Mouse (Mus musculus) gastrocnemius, postnatal 14 days (tissue): ENCODE data around the gene Pcdh9. TPM values are rescaled to one million over a fixed set of nuclear protein-coding genes. Genes with fewer than 3 reads are reported as not detected.

Experiments
- DNase-seq: peaks from one replicate; pipeline ENCODE4 v3.0.0; 2021; ENCODE audit warnings: mixed read lengths
- intact Hi-C: fragments of 180-260 bp; cut with DNase I; formaldehyde crosslinking; loops from one replicate; pipeline ENCODE4 v1.15.1; 2025; ENCODE audit warnings: low total_unique reads
- total RNA-seq, 2 experiments: library from RNA; stranded (reverse); gene quantifications; 2 replicates each; pipeline ENCODE4 v1.2.3; 2021

Pcdh9 gene
- total RNA-seq, 2 experiments from 2014 or later = 0.84 to 2.1 TPM

DNA sequence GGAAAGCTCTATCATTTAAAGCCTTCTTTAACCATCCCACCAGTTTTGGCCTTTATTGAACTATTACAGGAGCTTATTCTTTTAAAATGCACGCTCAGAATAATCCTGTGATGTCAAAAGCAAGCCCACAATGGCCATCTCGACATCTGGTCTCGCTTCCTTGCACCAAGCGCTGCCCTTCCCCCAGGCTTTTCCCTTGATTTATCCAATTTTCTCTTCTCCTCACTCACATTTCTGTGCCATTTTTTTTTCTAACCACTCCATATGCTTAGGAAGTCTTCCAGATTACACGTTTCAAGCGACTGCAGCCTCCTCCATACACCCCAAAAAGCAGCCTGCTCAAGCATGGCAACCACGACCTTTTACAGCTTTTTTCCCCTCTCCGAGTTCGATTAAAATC, 269.3 kb downstream of the Pcdh9 start:
- no peak for DNase-seq
- intact Hi-C loops = no loop called here

DNA sequence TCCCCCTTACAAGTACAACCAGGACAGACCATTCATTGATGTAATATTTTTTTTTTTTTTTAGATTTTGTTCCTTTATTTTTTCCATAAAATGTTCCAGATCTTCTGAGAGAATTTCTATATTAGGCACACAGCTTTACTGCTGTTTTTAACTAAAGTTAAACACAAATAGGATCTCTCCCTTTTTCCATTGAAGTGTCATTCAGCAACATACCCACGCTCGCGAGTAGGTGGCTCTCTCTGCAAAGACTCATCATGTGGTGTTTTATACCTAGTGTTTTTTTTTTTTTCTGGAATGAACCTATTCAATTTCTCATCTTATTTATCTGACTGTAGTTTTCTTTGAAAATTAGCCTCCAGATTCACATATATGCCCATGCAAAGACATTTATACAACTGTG, 282.9 kb downstream of the Pcdh9 start:
- intact Hi-C loops = no loop called here
- DNase-seq = no peak

DNA sequence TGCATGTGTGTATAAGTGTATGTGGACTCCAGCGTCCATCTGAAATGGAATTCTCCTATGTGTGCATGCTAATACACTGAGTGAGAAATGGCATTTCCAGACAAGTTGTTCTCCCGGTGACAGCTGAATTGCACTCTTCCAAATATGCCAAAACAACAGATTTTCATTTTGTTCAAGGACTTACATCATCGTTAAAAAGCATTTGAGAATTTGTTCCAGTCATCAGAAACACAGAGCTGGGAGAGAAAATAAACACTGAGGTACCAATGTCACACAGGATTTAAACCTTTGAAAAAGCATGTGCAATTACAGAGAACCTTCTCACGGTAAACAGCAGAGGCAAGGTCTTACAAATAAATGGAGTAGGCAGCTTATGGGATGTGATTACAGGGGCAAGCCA, 290.5 kb downstream of the Pcdh9 start:
- DNase-seq = no peak
- intact Hi-C loops = no loop called here

DNA sequence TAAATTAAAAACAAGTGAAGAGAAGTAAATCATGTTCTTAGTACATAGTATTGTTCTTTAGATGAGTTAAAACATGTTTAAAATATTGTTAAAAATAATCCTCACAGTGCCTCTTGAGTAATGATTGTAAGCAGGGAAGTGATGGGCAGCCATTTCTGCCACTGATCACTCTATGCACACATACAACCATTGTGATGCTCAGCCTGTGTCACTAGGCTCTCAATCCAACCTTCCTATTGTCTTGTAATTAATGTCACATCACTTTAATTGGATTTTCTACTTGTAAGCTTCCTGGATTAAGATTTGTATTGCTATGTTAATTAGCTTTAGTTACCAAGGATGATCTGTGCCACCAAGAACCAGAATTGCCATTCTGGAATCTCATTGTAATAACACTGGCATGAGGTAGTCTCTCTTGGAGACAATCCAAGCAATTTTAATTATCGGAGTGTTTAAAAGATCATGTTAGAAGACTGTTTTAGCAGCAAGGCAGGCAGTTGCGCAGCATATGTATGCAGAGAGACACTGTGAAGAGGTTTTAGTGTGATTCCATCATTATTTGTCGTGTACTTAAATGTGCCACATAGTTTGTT, 305.0 kb downstream of the Pcdh9 start:
- intact Hi-C loops = no loop called here
- DNase-seq = no peak

DNA sequence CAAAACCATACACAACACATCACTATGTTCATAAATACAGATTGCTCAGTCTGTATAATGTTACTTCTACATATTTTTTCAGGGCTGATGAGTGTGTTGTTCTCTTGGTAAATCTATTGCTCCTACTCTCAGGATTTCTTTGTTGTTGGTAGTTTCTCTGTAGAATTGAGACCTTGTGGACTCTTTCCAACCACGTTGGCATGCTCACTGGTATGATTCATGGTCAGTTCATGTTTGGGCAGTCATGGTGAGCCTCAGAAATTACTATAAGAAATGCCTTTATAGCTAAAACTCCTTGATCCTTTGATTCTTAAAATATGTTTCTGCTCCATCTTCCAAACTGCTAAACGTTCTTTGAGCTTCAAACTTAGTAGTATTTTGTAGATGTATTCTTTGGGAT, 326.1 kb downstream of the Pcdh9 start:
- intact Hi-C loops = no loop called here
- no peak for DNase-seq

DNA sequence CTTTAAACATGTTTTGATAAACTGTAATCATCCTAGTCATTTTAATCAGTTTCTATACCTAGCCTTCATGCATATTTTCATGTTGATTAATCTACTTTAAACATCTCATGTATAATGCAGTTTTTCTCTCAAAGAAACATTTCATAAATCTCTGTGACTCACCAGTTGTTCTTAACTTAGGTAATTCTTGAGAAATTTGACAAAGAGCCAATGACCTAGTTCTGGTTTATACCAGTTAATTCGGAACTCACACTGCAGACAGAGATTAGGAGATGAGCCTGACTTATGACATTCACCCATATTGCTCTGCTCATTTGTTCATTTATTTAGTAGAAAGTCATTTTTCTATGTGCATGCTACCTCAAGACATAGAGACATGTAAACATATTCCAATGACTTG, 328.9 kb downstream of the Pcdh9 start:
- intact Hi-C loops = no loop called here

DNA sequence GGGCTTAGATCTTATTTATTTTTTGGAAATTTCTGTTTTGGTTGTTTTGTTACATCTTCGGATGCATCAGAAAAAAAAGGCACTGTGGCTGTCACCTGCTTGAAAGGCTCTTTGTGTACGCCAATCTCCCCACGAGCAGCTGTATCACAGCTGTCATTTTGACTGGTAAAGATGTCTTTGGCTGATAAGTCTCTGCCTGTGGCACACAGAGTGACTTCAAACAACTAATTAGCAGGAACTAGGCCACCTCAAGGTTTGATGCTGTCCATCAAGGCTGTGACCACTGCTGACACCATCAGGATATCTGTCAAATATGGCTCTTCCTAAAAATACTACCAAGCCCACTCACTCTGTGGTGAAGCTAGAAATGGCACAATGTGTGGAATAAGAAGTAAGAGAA, 336.7 kb downstream of the Pcdh9 start:
- intact Hi-C loops = no loop called here
- no peak for DNase-seq

More for the DNA sequence above, 328.9 kb downstream of the Pcdh9 start:
- DNase-seq = no peak

DNA sequence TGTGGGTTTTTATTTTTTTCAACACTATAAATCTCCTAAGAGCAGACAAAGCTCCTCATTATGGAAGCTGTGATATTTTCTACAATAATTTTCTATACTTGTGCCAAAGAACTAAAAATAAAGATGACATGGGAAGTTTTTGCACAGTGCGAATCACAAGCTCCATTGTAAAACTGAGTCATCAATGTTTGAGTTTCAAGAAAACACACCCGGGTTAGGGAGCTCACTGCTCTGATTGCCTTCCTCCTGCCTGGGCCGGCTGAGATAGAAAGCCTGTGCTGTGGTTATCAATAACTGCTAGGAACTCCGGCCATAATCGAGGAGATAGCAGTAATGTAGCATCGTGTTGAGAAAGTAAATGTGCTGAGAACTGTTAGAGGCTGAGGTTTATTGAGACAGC, 344.9 kb downstream of the Pcdh9 start:
- no peak for DNase-seq
- intact Hi-C loops = no loop called here

DNA sequence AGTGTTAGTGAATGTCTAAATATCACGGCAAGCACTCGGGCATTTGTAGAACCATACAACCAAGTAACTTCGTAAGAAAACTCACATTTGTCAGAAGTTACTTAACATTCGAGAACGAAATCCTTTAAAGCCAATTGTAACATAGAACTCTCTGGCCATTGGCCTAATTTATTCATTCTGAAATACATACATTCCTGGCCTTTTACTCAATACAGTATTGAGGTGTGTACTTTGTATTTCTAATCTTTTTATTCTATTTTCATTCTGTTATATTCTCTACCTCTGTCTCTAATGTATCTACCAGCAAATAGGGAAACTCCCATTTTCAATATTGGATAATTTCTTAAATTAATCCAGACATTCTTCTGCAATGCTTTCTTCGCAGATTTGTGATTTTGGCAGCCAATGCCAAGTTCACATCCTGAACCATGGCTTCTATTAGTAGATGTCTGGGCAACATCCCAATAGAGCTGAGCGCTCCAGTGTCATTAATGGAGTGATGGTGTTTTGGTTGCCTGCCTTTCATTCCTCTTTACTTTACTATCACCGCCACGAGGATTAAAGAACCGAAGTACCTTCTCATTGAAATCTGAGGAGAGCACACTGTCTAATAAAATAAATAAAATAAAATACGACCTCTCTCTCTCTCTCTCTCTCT, 346.4 kb downstream of the Pcdh9 start:
- intact Hi-C loops = no loop called here
- peak; percentile 3 for DNase-seq

DNA sequence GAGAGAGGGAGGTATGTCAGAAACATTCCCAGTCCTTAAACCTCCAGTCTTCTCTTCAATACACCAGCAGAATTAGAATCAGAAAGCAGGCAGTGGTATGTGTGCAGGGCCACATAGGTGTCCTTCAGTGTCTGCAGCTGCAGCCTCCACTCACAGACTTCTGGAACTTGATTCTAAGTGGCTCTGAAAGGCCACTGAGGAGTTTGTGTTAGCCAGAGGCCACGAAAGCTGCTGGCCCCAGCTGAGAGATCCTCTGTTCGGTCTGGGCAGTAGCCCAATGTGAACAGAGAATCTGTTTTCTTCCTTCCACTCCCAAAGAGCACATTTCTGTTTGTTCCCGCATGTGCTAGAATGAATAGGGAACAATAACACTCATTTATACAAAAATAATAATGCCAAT, 346.9 kb downstream of the Pcdh9 start:
- intact Hi-C loops = no loop called here
- DNase-seq = peak; percentile 29

DNA sequence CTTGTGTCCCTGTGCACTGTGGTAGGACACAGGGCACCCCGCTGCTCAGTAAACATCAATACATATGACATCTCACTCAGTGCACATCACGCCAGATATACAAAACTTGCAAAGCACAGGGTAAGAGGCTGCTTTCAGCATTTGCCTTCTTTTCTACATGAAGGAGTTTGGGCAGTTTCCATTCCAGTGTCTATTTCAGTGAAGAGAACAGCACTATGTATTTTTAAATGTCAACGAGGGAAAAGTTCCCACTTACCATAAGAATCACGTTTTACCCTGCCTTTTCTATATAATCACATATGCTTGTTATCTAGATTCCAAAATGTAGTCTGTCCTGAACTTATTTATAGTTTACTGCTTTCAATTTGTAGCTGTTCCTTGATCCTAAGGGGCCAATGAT, 355.6 kb downstream of the Pcdh9 start:
- no peak for DNase-seq
- intact Hi-C loops = no loop called here

DNA sequence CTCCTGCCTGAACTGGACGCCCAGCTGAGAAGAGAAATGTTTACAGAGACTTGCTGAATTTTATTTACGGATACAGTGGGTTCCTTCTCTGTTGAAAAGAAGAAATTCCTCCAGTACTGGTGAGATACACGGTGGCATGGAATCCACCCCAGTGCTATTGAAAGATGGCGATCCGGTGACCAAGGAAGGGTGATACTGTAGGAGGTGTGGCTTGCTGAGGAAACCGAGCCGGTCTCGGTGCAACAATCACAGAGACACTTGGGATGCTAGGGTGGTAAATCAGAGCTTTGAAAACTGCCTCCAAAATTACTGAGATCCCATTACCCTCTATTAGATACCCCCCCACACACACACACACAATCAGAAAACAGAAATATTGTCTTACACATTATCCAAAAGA, 367.0 kb downstream of the Pcdh9 start:
- DNase-seq = no peak
- intact Hi-C loops = no loop called here

DNA sequence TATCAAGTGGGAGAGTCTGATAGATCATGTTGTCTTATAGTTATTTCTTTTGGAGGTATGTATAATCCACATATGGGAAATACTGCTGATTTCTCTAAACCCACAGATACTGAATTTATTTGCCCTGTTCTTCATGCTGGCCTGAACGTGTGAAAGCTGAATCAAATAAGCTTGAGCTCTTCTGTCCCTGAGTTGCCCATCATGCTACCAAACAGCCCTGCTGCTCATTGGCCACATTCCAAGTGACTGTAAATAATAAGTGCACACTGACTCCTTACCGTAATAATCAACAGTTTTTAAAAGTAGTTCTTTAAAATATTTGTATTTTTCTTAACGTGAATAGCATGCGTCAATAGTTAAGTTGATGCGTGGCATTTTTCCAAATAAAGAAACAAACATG, 370.3 kb downstream of the Pcdh9 start:
- intact Hi-C loops = no loop called here
- DNase-seq = no peak

DNA sequence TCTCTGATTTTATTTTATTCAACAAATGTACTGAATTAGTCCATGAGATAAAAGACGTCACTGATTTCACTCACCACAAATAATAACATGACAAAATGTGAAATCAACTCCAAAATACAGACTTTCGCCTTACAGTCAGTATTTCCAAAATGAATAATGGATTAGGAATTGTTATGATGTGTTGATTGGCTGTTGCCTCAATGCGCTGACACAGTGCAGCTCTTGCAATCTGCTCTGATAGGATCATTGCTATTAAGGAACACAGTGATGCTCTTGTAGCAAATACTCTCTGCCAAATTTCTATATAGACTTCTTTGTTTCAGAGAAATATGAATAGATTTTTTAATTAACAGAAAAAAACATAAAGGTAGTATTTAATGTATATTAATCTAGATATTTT, 373.8 kb downstream of the Pcdh9 start:
- intact Hi-C loops = no loop called here
- DNase-seq = no peak

DNA sequence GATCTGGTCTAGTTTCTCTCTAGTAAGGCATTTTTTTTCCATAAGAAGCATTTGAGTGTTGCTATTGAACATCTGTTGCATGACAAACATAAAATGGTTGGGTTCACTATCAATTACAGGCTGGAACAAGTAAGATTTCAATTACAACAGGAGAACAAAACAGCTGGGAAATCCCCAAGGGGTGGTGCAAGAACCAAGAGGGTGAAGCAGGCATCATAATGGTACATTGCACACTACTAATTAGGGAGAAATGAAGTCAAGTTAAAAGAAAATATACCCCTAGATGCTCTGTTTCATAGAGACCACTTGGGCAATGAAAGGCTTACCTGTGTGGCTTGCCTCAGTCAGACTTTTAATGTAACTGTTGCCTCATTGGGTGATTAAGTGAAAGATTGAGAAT, 384.4 kb downstream of the Pcdh9 start:
- intact Hi-C loops = no loop called here
- DNase-seq = no peak

DNA sequence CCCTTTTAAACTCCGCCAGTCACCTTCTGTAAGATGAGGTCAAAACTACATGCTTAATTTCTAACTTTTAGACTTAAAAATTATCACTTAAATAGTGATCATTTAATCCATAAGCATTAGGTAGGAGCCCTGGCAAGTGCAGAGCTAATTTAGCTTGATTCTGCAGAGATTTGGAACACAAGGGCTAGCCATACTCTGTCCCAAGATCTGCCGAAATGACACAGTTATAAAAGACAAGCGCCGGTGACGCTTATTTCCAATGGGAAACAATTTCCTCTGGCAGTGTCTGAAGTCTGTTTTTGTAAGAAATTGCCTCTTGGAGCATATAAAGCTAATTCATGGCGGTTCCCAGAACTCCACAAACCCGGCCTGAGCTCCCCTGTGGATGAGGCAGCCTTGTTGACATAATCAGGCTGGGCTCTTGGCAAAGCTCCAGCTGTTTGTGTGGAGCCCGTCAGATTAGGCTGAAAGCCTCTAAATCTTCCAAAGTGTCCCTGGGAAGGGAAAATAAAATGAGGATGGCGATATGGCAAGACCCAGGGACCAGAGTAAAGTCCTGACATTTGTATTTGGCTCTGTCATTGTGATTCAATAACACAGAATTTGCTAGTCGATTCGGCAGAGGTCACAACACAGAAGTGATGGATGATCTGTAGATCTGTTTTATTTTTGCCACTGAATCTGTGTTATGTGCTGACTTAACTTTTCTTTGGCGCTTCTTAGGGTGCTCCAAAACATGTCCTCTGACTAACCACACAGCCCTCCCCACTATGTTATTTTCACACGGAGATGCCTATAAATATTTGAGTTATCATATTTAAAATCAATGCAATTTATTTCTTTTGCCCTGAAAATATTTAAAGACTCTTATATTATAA, 391.4 kb downstream of the Pcdh9 start:
- intact Hi-C loops = no loop called here
- DNase-seq = peak; percentile 63

DNA sequence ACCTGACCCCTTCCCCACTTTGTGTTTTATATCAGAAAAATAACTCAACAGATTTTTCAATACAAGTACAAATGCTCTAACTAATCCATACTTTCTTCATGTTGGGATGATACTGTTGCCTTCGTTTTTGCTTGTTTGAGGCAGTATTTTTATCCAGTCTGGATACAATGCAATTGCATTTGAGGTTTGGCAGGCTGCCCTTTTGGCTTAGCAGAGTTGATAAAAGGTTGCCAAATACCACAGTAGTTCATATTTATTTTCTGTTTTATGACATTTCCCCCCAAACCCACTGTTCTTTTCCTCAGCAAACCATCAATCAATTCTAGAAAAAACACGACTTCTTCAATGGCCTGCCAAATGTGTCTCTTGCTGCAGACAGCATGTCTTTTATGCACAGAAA, 415.5 kb downstream of the Pcdh9 start:
- intact Hi-C loops = no loop called here
- DNase-seq = no peak

DNA sequence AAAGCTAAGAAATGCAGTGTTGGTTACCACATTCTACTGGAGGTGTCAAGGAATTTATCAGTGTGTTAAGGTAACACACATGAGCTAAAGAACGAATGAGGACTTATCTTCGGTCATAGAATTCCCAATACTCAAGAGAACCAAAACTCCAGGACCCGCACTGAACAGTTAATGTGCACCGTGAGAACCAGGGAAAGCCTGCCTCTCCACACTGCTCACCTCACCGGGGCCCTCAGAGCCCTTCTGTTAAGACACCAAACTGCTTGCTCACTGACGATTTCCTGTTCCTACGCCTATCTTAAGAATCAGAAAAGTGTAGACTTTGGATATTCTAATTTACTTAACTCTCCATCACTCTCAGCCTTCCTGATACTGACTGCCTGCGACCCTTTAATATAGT, 418.0 kb downstream of the Pcdh9 start:
- intact Hi-C loops = no loop called here
- no peak for DNase-seq

DNA sequence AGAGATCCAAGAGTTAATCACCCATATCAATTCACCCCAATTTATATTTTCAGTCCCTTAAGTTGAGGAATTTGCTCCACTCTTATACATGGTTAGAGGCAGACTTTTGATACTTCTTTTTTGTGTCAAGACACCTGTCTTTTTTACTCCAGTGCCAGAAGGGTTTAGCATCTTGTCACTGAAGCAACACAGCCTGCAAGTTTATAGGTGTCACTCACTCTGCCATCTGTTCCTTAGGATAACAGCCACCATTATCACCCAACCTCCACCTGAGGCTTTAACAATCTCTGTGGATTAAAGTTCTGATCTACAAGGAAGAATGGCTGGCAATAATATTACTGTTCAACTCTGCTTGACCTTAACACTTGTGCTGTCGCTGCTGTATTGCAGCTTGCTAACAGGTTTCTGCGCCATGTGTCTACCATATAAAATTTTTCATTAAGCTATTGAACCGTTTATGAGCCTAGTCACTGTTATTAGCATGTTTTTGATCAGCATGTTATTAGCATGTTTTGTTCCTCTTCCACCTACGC, 427.1 kb downstream of the Pcdh9 start:
- intact Hi-C loops = no loop called here
- DNase-seq = no peak

DNA sequence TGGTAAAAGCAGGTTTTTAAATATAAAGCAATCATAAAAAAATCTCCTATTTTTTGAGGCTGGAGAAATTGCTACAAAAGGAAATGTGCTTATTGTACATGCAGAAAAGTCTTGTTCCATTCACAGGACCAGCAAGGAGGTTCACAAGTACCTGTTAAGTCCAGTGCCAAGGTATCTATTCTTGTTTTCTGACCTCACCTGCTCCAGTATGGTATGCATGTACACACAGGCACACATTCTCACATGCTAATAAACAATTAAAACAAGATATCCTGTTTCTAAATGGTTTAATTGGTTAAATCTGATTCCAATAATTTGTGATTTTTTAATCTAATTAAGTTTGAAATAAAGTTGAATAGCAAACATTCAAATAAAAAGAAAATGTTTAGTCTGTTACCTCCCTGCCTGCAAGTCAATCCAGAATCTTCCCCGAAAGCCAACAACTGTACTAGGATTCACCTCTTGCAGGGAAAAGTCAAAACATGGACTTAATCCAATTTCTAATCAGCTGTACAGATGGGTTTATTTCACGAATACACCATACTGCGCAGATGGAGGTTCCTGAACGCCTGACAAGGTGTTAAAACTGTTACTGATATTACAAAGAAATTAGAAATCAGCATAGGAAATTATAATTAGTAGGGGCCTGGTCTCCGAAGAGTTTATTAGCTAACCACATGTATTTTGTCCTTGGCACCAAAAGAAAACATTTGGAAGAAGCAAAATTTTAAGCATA, 439.4 kb downstream of the Pcdh9 start:
- intact Hi-C loops = no loop called here
- DNase-seq = no peak
